Mouse (Mus musculus): ENCODE measurements around the gene Traf3ip3.

DNA sequence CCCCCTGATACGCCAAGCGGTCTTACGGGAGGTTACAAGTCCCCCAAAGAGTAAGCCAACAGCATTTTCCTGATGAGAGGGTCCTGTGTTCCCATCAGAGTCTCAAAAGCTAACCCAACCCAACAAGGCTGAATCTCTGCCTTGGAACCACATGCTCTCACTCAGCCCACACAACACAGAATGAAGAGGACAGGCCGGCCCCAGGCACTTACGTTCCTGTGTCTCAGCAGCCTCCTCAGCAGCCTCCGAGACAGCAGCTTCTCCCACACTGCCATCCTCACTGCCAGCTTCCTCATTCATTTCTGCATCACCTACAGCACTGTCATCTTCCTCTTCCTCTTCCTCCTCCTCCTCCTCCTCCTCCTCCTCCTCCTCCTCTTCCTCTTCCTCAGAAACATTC, 73.4 kb downstream of the Traf3ip3 start:
- TF ChIP-seq CTCF (IDR thresholded peaks at IDR 0.05; ENCODE audit: extremely low read depth, insufficient read depth, insufficient read length, insufficient replicate concordance): no peak
- TF ChIP-seq POLR2A (IDR thresholded peaks at IDR 0.05; ENCODE audit: low read depth, low read length): no peak

All from spleen, adult 2 months (tissue).